Mouse (Mus musculus) liver, adult 2 months (tissue): ENCODE data around the gene Copa. TPM values are rescaled to one million over a fixed set of nuclear protein-coding genes. Genes with fewer than 3 reads are reported as not detected.

Experiments used
- DNase-seq: peaks from one replicate; pipeline ENCODE4 v3.0.0-alpha.2; 2011; ENCODE audit warnings: low read depth, low spot score; ENCODE audit errors: extremely low read depth
- H3K27ac ChIP-seq: fragments of 200-500 bp; replicated peaks from 2 replicates; pipeline ENCODE4 v1.5.1; 2012; ENCODE audit warnings: low read depth, mild to moderate bottlenecking, control low read depth, inconsistent platforms, low read length; ENCODE audit not compliant: insufficient read depth
- H3K27me3 ChIP-seq: fragments of 200-500 bp; 2 replicates; pipeline ENCODE4 v1.6.1; 2012; ENCODE audit warnings: mild to moderate bottlenecking, moderate library complexity, low read length, inconsistent platforms; ENCODE audit not compliant: control insufficient read depth, insufficient read depth
- H3K36me3 ChIP-seq: fragments of 200-500 bp; 2 replicates; pipeline ENCODE4 v1.6.1; 2012; ENCODE audit warnings: low read length, inconsistent platforms; ENCODE audit not compliant: control insufficient read depth, insufficient read depth
- H3K4me1 ChIP-seq: fragments of 200-500 bp; 2 replicates; pipeline ENCODE4 v1.6.1; 2011; ENCODE audit warnings: low read length; ENCODE audit not compliant: control insufficient read depth, insufficient read depth
- H3K4me3 ChIP-seq: fragments of 200-500 bp; 2 replicates; pipeline ENCODE4 v1.5.1; 2011; ENCODE audit warnings: low read depth, mild to moderate bottlenecking, control low read depth, low read length, moderate library complexity; ENCODE audit not compliant: insufficient read depth
- H3K79me2 ChIP-seq: fragments of 200-500 bp; 2 replicates; pipeline ENCODE4 v1.6.1; 2012; ENCODE audit warnings: inconsistent platforms, mild to moderate bottlenecking, low read length, moderate library complexity; ENCODE audit not compliant: control insufficient read depth, insufficient read depth
- H3K9ac ChIP-seq: fragments of 200-500 bp; 2 replicates; pipeline ENCODE4 v1.6.1; 2012; ENCODE audit warnings: low read depth, mild to moderate bottlenecking, control low read depth, inconsistent platforms, low read length
- CTCF ChIP-seq: fragments of 200-500 bp; IDR thresholded peaks from 2 replicates; pipeline ENCODE4 v1.5.1; 2011; ENCODE audit warnings: low read depth, low read length, control low read depth
- POLR2A ChIP-seq: fragments of 200-500 bp; IDR thresholded peaks from 2 replicates; pipeline ENCODE4 v1.6.1; 2011; ENCODE audit warnings: low read length, control low read depth; ENCODE audit not compliant: insufficient read depth; ENCODE audit errors: extremely low read depth
- WGBS: fragments of 180-500 bp; shearing (Covaris S2); methylation state at CpG from one replicate; pipeline ENCODE4 v1.1.7; 2018; 5-methylcytosine and 5-hydroxymethylcytosine counted together
- polyA plus RNA-seq: library from polyadenylated mRNA; depleted of rRNA; stranded (reverse); fragments of >200 nt; gene quantifications from 2 replicates; pipeline ENCODE4 v1.2.3, GENCODE M21; 2012
- total RNA-seq: library from RNA; depleted of rRNA; stranded (reverse); fragments of >200 nt; gene quantifications from 2 replicates; pipeline ENCODE4 v1.2.3, GENCODE M21; 2014

The Copa gene
- total and polyA plus RNA-seq, 2 experiments, result 31.7 to 108 TPM

DNA sequence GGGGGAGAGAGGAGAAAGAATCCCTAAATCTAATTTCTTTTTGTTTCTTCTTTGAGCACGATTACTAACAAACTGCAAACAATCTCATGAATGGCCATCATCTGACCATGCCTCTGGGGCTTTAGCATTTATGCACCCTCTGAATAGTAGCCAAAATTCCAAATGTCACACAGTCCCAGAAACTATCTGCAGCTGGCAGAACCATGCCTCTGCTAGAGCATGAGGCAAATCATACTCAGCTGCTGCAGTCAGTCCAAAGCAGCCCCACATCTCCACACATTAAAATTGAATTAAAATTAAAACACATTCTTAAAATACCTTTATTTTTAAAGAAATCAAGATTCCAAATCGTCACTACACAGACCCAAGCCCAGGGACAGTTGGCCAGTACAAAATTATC lies 57.8 kb downstream of the Copa start:
- no peak for DNase-seq
- no peaks in the 10 kb centered on the region for H3K27me3 ChIP-seq
- H3K27ac ChIP-seq, result no peak overlapping the region
- H3K36me3 ChIP-seq, result peaks cover 6% of the 10 kb centered on the region
- no peak for TF ChIP-seq CTCF
- no peak for TF ChIP-seq POLR2A
- 83% methylated on average over 2 of the region's 2 CpGs for WGBS
- H3K4me3 ChIP-seq, result no peak overlapping the region
- no peaks in the 10 kb centered on the region for H3K79me2 ChIP-seq
- H3K9ac ChIP-seq, result no peak overlapping the region
- peaks cover 4% of the 10 kb centered on the region for H3K4me1 ChIP-seq

- Histone ChIP-seq H3K36me3 (peaks cover 2% of the 10 kb centered on the region), H3K9ac (no peak overlapping the region), H3K4me1 (peaks cover 4% of the 10 kb centered on the region), H3K27me3 (no peaks in the 10 kb centered on the region), H3K79me2 (no peaks in the 10 kb centered on the region), H3K27ac (no peak overlapping the region), H3K4me3 (no peak overlapping the region)
- TF ChIP-seq CTCF (no peak), POLR2A (no peak)
- 100% methylated on average over 1 of the region's 1 CpGs for whole genome bisulfite sequencing
- DNase-seq, result no peak
Measured at GRCm38 (mm10) chr1:172140825-172141224, 58.5 kb downstream of the Copa start.

GRCm38 (mm10) chr1:172141529-172141928 lies 59.2 kb downstream of the Copa start:
- DNase-seq, result peak; percentile 69
- Histone ChIP-seq H3K27ac (no peak overlapping the region), H3K4me1 (peaks cover 4% of the 10 kb centered on the region), H3K27me3 (no peaks in the 10 kb centered on the region), H3K36me3 (no peaks in the 10 kb centered on the region), H3K9ac (no peak overlapping the region), H3K4me3 (no peak overlapping the region), H3K79me2 (no peaks in the 10 kb centered on the region)
- no peak for TF ChIP-seq POLR2A
- no peak for TF ChIP-seq CTCF
- 46% methylated on average over 3 of the region's 3 CpGs for WGBS

DNA sequence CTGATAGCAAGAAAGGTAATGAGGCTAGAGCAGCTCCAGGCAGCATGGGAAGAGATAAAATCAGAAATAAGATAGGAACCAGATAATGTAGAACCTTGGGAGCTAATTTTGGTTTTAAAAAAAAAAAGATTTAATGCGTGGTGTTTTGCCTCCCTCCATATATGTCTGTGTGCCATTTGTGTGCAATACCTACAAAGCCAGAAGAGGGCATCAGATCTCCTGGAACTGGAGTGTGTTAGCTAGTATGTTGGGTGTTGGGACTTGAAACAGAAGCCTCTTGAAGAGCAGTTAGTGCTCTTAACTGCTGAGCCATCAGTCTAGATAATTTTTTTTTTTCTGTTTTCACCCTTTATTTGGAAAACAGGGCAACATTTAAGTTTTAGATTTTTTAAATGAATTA lies 61.2 kb downstream of the Copa start:
- 2% methylated on average over 1 of the region's 1 CpGs for WGBS
- H3K27ac ChIP-seq, result no peak overlapping the region
- no peaks in the 10 kb centered on the region for H3K27me3 ChIP-seq
- H3K9ac ChIP-seq, result no peak overlapping the region
- no peak overlapping the region for H3K4me3 ChIP-seq
- no peaks in the 10 kb centered on the region for H3K36me3 ChIP-seq
- H3K79me2 ChIP-seq, result peaks cover 4% of the 10 kb centered on the region; the same call in 1 of the 2 replicates
- peaks cover 4% of the 10 kb centered on the region for H3K4me1 ChIP-seq
- DNase-seq, result peak; percentile 69
- TF ChIP-seq CTCF, result peak; percentile 48
- TF ChIP-seq POLR2A, result no peak

- peaks cover 19% of the 10 kb centered on the region; the same call in 1 of the 2 replicates for H3K79me2 ChIP-seq
- H3K4me1 ChIP-seq, result peaks cover 12% of the 10 kb centered on the region
- H3K9ac ChIP-seq, result peak within 1 kb of the TSS; percentile 97
- peaks cover 16% of the 10 kb centered on the region for H3K36me3 ChIP-seq
- H3K27ac ChIP-seq, result peak within 1 kb of the TSS; percentile 97
- WGBS, result under 1% methylated on average over 39 of the region's 42 CpGs
- DNase-seq, result peak; percentile 82
- peak within 1 kb of the TSS; percentile 93 for H3K4me3 ChIP-seq
- no peaks in the 10 kb centered on the region for H3K27me3 ChIP-seq
- TF ChIP-seq CTCF (no peak), POLR2A (peak; percentile 91)
Measured at GRCm38 (mm10) chr1:172147835-172148278, 65.5 kb downstream of the Copa start, which contains the start of gene Dcaf8. TSS of gene Dcaf8 (plus strand) at chr1:172148084.

DNA sequence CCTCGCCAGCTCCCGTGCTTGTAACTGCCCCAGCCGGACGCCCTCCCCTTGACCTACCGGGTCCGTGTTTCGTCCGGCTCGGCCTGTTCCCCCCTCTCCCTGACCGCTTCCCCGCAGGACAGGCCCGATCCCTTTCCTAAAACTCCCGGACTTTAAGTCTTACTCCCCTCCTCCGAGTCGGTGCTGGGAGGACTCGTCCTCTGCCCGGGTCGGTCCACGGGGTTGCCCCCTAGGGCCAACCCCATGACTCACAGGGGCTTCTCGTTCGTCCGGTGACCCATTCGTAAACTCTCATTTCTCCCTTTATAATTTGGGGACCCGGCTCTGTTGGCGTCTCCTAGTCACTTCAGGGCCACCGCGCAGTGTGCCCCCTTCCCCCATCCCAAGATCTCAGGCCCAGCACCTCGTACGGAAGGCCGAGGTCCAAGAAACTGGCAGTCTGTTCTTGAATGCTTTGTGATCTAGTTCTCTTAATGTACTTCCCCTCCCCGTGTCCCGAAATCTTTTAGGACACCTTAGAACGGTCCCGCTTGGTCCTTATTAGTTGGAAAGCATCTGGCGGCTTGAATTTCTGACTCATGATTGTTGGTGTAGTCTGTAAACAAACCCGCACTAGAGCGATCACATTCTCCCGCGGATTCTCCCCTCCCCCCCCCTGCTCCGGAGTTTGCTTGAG lies 66.1 kb downstream of the Copa start:
- Histone ChIP-seq H3K4me3 (peak overlapping the region; percentile 93), H3K9ac (peak overlapping the region; percentile 97), H3K79me2 (peaks cover 22% of the 10 kb centered on the region; the same call in 1 of the 2 replicates), H3K27me3 (no peaks in the 10 kb centered on the region), H3K4me1 (peaks cover 12% of the 10 kb centered on the region), H3K36me3 (peaks cover 20% of the 10 kb centered on the region), H3K27ac (peak overlapping the region; percentile 97)
- WGBS, result under 1% methylated on average over 37 of the region's 40 CpGs
- no peak for TF ChIP-seq POLR2A
- TF ChIP-seq CTCF, result no peak
- DNase-seq, result peak; percentile 65
